Mouse (Mus musculus) stomach, postnatal 0 days (tissue): ENCODE measurements around the gene Dlg3. TPM values are rescaled to one million over a fixed set of nuclear protein-coding genes. Genes with fewer than 3 reads are reported as not detected.

Experiments used
- ATAC-seq: fragments of 200-750 bp; cut with Nextera tagmentation; 2 replicates; pipeline ENCODE4 v1.8.0; 2017; ENCODE audit not compliant: low FRiP score, low TSS enrichment
- DNase-seq: peaks from one replicate; pipeline ENCODE4 v3.0.0-alpha.2; 2016; ENCODE audit warnings: low spot score
- H3K27ac ChIP-seq: fragments of 300-500 bp; sonication (generic); replicated peaks from 2 replicates; pipeline ENCODE4 v1.5.1; 2014; ENCODE audit warnings: mild to moderate bottlenecking, control low read depth
- H3K27me3 ChIP-seq: fragments of 300-500 bp; sonication (generic); 2 replicates; pipeline ENCODE4 v1.6.1; 2014; ENCODE audit warnings: low read length; ENCODE audit not compliant: control insufficient read depth, insufficient read depth
- H3K36me3 ChIP-seq: fragments of 300-500 bp; sonication (generic); 2 replicates; pipeline ENCODE4 v1.6.1; 2014; ENCODE audit warnings: low read length, mixed read lengths; ENCODE audit not compliant: control insufficient read depth, insufficient read depth
- H3K4me1 ChIP-seq: fragments of 300-500 bp; sonication (generic); replicated peaks from 2 replicates; pipeline ENCODE4 v1.6.1; 2014; ENCODE audit warnings: antibody characterized with exemption; ENCODE audit not compliant: control insufficient read depth, insufficient read depth
- H3K4me2 ChIP-seq: fragments of 300-500 bp; sonication (generic); replicated peaks from 2 replicates; pipeline ENCODE4 v1.6.1; 2014; ENCODE audit warnings: low read depth, mild to moderate bottlenecking, control low read depth, moderate library complexity
- H3K4me3 ChIP-seq: fragments of 300-500 bp; sonication (generic); 2 replicates; pipeline ENCODE4 v1.5.1; 2014; ENCODE audit warnings: low read depth, low read length, control low read depth
- H3K9ac ChIP-seq: fragments of 300-500 bp; sonication (generic); 2 replicates; pipeline ENCODE4 v1.6.1; 2014; ENCODE audit warnings: mild to moderate bottlenecking, low read length, control low read depth, mixed read lengths
- H3K9me3 ChIP-seq: fragments of 300-500 bp; sonication (generic); 2 replicates; pipeline ENCODE4 v1.6.1; 2016; ENCODE audit warnings: low read length; ENCODE audit not compliant: control insufficient read depth
- CTCF ChIP-seq: IDR thresholded peaks from 2 replicates; pipeline ENCODE4 v1.5.1; 2016; ENCODE audit warnings: antibody characterized with exemption, low read depth, mild to moderate bottlenecking, moderate library complexity
- EP300 ChIP-seq: optimal IDR thresholded peaks from 2 replicates; pipeline ENCODE3; 2016; ENCODE audit warnings: antibody characterized with exemption
- WGBS: fragments of 180-500 bp; shearing (Covaris S2); extraction: QIAGEN DNeasy Blood & Tissue Kit; methylation state at CpG from one replicate; pipeline ENCODE4 v1.1.7; 2014; 5-methylcytosine and 5-hydroxymethylcytosine counted together
- polyA plus RNA-seq: library from polyadenylated mRNA; unstranded; fragments of >200 nt; fragmentation: Nextera tagmentation; extraction: Ambion mirVana; gene quantifications from 2 replicates; pipeline ENCODE4 v1.2.1, GENCODE M21; 2015

Gene Dlg3
- polyA plus RNA-seq, 1 experiment from 2014 or later = 3.2 TPM

GRCm38 (mm10) chrX:100825557-100825956 is 58.0 kb downstream of the Dlg3 start:
- no peaks in the 10 kb centered on the region for H3K9me3 ChIP-seq
- 70% methylated on average over 1 of the region's 1 CpGs for WGBS
- H3K4me3 ChIP-seq = no peak overlapping the region
- H3K36me3 ChIP-seq = no peaks in the 10 kb centered on the region
- H3K9ac ChIP-seq = no peak overlapping the region
- no peak overlapping the region for H3K27ac ChIP-seq
- H3K4me2 ChIP-seq = no peak overlapping the region
- H3K4me1 ChIP-seq = no peaks in the 10 kb centered on the region
- no peak for DNase-seq
- no peak for TF ChIP-seq EP300
- no peak for TF ChIP-seq CTCF
- no peak for ATAC-seq
- no peaks in the 10 kb centered on the region for H3K27me3 ChIP-seq

DNA sequence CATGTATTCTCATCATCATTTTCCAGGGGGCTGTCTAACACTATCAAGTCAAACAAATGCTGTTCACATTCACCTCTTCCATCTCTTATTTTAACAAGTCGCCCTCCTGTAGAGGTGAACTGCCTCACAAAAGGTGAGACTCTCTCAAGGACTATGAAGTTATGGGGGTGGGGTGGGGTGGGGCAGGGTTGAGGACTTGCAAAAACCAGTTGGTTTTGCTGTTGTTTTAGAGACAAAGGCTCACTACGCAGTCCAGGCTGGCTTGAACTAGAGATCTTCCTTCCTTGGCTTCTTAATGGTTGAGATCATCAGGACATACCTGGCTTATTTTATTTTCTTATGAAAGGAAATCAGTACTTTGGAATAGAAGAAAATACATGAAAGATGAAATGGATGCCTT is 65.3 kb downstream of the Dlg3 start:
- H3K9ac ChIP-seq = no peak overlapping the region
- ATAC-seq = no peak

DNA sequence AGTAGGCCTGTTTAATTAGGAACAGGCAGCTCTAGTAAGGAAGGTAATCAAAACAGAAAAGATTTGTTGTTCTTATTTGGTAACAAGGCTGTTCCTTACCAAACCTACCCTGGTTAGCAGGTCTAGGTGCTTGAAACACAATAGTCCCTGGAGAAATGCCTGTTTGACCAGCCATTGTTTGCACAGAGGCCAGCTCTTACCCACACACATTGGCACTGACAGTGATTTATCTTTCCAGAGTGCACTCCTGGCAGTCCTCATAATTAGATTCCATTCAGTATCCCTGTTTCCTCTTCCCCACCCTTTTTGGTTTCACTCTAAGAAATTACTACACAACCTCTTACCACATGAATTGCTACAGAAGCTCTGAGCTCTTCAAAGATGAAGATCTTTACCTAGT is 71.7 kb downstream of the Dlg3 start:
- no peaks in the 10 kb centered on the region for H3K4me1 ChIP-seq
- TF ChIP-seq EP300 (no peak), CTCF (no peak)
- H3K9me3 ChIP-seq = no peaks in the 10 kb centered on the region
- H3K36me3 ChIP-seq = no peaks in the 10 kb centered on the region
- no peak overlapping the region for H3K27ac ChIP-seq
- no peaks in the 10 kb centered on the region for H3K27me3 ChIP-seq
- no peak overlapping the region for H3K4me3 ChIP-seq
- H3K9ac ChIP-seq = no peak overlapping the region
- DNase-seq = no peak
- no peak overlapping the region for H3K4me2 ChIP-seq
- no peak for ATAC-seq

More for the DNA sequence above, 65.3 kb downstream of the Dlg3 start:
- no peak for DNase-seq
- 70% methylated on average over 2 of the region's 2 CpGs for WGBS
- Histone ChIP-seq H3K4me2 (no peak overlapping the region), H3K27me3 (no peaks in the 10 kb centered on the region), H3K36me3 (no peaks in the 10 kb centered on the region), H3K4me1 (no peaks in the 10 kb centered on the region), H3K4me3 (no peak overlapping the region), H3K9me3 (no peaks in the 10 kb centered on the region), H3K27ac (no peak overlapping the region)
- TF ChIP-seq CTCF (no peak), EP300 (no peak)

Other genes starting within 250 kb of the Dlg3 start
- 0.04 TPM in 2 replicates for gene Dgat2l6, start 242.9 kb upstream of the Dlg3 start, polyA plus RNA-seq
- gene Awat1, start 195.5 kb upstream of the Dlg3 start, polyA plus RNA-seq = not detected in 2 replicates
- gene P2ry4, start 172.9 kb upstream of the Dlg3 start, polyA plus RNA-seq = 2.9 and 3.0 TPM in 2 replicates
- not detected in 2 replicates for gene Arr3, start 162.2 kb upstream of the Dlg3 start, polyA plus RNA-seq
- 4.0 and 4.8 TPM in 2 replicates for gene Kif4, start 142.0 kb upstream of the Dlg3 start, polyA plus RNA-seq
- gene Pdzd11, start 141.2 kb upstream of the Dlg3 start, polyA plus RNA-seq = 80.2 and 81.2 TPM in 2 replicates
- gene Gdpd2, start 37.8 kb upstream of the Dlg3 start, polyA plus RNA-seq = 21.4 and 28.1 TPM in 2 replicates